Mouse (Mus musculus) liver, postnatal 0 days (tissue): ENCODE measurements around the gene Itgb5.

Source experiments
- CTCF ChIP-seq: sonication (generic); IDR thresholded peaks from 2 replicates; pipeline ENCODE4 v1.5.1; 2016; ENCODE audit warnings: antibody characterized with exemption, low read depth
- EP300 ChIP-seq: IDR thresholded peaks from 2 replicates; pipeline ENCODE4 v1.6.1; 2016; ENCODE audit warnings: antibody characterized with exemption, low read depth, mild to moderate bottlenecking

DNA sequence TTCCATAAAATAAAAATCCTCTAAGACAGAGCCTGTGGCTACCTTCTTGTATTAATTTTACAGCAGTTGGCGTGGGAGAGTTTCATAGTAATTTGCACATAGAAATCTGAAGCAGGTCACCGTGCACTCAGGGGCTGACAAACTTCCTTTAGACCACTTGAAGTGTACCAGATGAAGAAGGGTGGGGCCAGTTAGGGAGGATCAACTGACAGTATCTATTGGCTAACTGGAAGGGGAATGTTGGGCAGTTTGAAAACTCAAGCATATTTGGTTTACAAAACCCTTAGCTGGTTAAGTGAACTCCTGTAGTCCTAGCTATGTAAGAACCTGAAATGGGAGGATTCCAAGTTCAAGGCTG lies 137.8 kb downstream of the Itgb5 start:
- TF ChIP-seq CTCF (no peak), EP300 (no peak)
